Mouse (Mus musculus): ENCODE data around the gene Zc3h7b. TPM values are rescaled to one million over a fixed set of nuclear protein-coding genes. Genes with fewer than 3 reads are reported as not detected.

Zc3h7b gene
- total and polyA plus RNA-seq, 3 experiments, result 18.2 to 108 (median 41.5) TPM

DNA sequence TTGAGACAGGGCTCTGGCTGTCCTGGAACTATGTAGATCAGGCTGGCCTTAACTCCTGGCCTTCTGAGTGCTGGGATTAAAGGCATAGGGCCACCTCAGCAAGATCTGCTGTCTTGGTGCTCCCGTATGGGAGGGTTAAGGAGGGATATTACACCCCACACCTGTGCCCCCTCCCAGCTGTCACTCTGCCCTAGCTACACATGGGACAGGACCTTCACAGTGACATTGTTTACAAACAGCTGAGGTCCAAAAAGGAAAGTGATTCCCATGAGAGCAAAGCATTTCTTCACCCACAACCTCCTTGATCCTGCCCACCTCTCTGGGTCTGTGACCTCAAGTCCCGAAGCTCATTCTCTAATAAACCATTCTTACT lies 84.3 kb downstream of the Zc3h7b start:
- no peak for DNase-seq (ENCODE audit: low read depth, low spot score)
- H3K27ac ChIP-seq (ENCODE audit: control insufficient read depth, low read depth, low read length), result no peak overlapping the region
- H3K4me3 ChIP-seq (ENCODE audit: control insufficient read depth in 1 of 2, insufficient read depth in 1 of 2, low read depth in 2 of 2, low read length in 2 of 2), result no peak overlapping the region

DNA sequence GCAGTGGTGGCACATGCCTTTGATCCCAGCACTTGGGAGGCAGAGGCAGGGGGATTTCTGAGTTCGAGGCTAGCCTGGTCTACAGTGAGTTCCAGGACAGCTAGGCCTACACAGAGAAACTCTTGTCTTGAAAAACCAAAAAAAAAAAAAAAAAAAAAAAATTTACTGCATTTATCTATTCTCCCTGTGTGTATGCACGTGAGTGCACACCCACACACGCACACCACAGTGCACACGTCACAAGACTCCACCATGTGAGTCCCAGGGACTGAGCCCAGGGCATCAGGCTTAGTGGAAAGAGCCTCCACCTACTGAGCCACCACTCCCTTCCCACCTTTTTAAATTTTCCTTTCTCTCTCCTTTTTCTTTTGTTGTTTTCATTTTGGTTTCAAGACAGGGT lies 85.7 kb downstream of the Zc3h7b start:
- H3K9me3 ChIP-seq (replicated peaks; ENCODE audit: insufficient read depth, low read length), result no peaks in the 10 kb centered on the region
- no peak overlapping the region for H3K4me3 ChIP-seq (ENCODE audit: control insufficient read depth in 1 of 2, insufficient read depth in 1 of 2, low read depth in 2 of 2, low read length in 2 of 2)
- H3K36me3 ChIP-seq (ENCODE audit: control insufficient read depth in 1 of 2, insufficient read depth in 2 of 2, low read length in 2 of 2), result no peaks in the 10 kb centered on the region; a peak in 1 of 4 replicates
- H3K27me3 ChIP-seq (ENCODE audit: control insufficient read depth in 1 of 2, insufficient read depth in 2 of 2, low read length in 2 of 2), result no peaks in the 10 kb centered on the region
- peak; percentile 72 for TF ChIP-seq ZNF384 (IDR thresholded peaks at IDR 0.05; ENCODE audit: low read depth, low read length)
- TF ChIP-seq BHLHE40 (IDR thresholded peaks at IDR 0.05; ENCODE audit: borderline replicate concordance, low read depth, low read length), result peak; percentile 91
- TF ChIP-seq SIN3A (IDR thresholded peaks at IDR 0.05; ENCODE audit: low read length), result no peak
- no peak for TF ChIP-seq GABPA (IDR thresholded peaks at IDR 0.05; ENCODE audit: low read depth, low read length)
- TF ChIP-seq NELFE (IDR thresholded peaks at IDR 0.05; ENCODE audit: low read depth, low read length), result no peak
- no peak for TF ChIP-seq NRF1 (IDR thresholded peaks at IDR 0.05; ENCODE audit: insufficient read depth, low read depth, low read length, poor library complexity, severe bottlenecking)
- no peak for TF ChIP-seq TCF12 (IDR thresholded peaks at IDR 0.05; ENCODE audit: low read depth, low read length)
- TF ChIP-seq USF2 (IDR thresholded peaks at IDR 0.05; ENCODE audit: borderline replicate concordance in 1 of 2, insufficient read depth in 1 of 2, low read depth in 1 of 2, low read length in 2 of 2), result no peak
- TF ChIP-seq MXI1 (IDR thresholded peaks at IDR 0.05; ENCODE audit: low read depth, low read length), result no peak
- no peak for TF ChIP-seq HCFC1 (IDR thresholded peaks at IDR 0.05; ENCODE audit: low read depth, low read length)
- no peak for TF ChIP-seq TBP (IDR thresholded peaks at IDR 0.05; ENCODE audit: low read depth, low read length)
- no peak for TF ChIP-seq MYC (IDR thresholded peaks at IDR 0.05; ENCODE audit: low read depth, low read length)
- no peak for TF ChIP-seq ETS1 (IDR thresholded peaks at IDR 0.05; ENCODE audit: low read depth, low read length)
- H3K4me1 ChIP-seq (ENCODE audit: control insufficient read depth in 1 of 2, insufficient read depth in 2 of 2, low read length in 2 of 2), result peaks cover 1 to 18% of the 10 kb centered on the region in 2 experiments; a peak in 3 of 4 replicates
- no peak overlapping the region for H3K9ac ChIP-seq (ENCODE audit: control insufficient read depth, low read depth, low read length, poor library complexity, severe bottlenecking)
- no peak for DNase-seq (ENCODE audit: low read depth, low spot score)
- no peaks in the 10 kb centered on the region for H3K79me2 ChIP-seq (ENCODE audit: control insufficient read depth, insufficient read depth, low read length, poor library complexity)
- H3K27ac ChIP-seq (ENCODE audit: control insufficient read depth, low read depth, low read length), result no peak overlapping the region

More for the DNA sequence above, 84.3 kb downstream of the Zc3h7b start:
- Histone ChIP-seq H3K9ac (ENCODE audit: control insufficient read depth, low read depth, low read length, poor library complexity, severe bottlenecking) (no peak overlapping the region), H3K4me1 (ENCODE audit: control insufficient read depth in 1 of 2, insufficient read depth in 2 of 2, low read length in 2 of 2) (peaks cover 0 to 12% of the 10 kb centered on the region in 2 experiments; a peak in 3 of 4 replicates), H3K9me3 (replicated peaks; ENCODE audit: insufficient read depth, low read length) (no peaks in the 10 kb centered on the region), H3K36me3 (ENCODE audit: control insufficient read depth in 1 of 2, insufficient read depth in 2 of 2, low read length in 2 of 2) (no peaks in the 10 kb centered on the region; a peak in 1 of 4 replicates), H3K27me3 (ENCODE audit: control insufficient read depth in 1 of 2, insufficient read depth in 2 of 2, low read length in 2 of 2) (no peaks in the 10 kb centered on the region), H3K79me2 (ENCODE audit: control insufficient read depth, insufficient read depth, low read length, poor library complexity) (no peaks in the 10 kb centered on the region)
- no peak for TF ChIP-seq MEF2A (IDR thresholded peaks at IDR 0.05; ENCODE audit: extremely low read depth, insufficient replicate concordance, low read depth, low read length, poor library complexity, severe bottlenecking)
- no peak for TF ChIP-seq E2F4 (IDR thresholded peaks at IDR 0.05; ENCODE audit: borderline replicate concordance, low read depth, low read length)
- TF ChIP-seq EP300 (IDR thresholded peaks at IDR 0.05; ENCODE audit: low read depth in 1 of 2, low read length in 2 of 2), result no peak
- TF ChIP-seq MYC (IDR thresholded peaks at IDR 0.05; ENCODE audit: low read depth, low read length), result no peak
- no peak for TF ChIP-seq GABPA (IDR thresholded peaks at IDR 0.05; ENCODE audit: low read depth, low read length)
- TF ChIP-seq MXI1 (IDR thresholded peaks at IDR 0.05; ENCODE audit: low read depth, low read length), result no peak
- no peak for TF ChIP-seq ETS1 (IDR thresholded peaks at IDR 0.05; ENCODE audit: low read depth, low read length)
- no peak for TF ChIP-seq MAFK (IDR thresholded peaks at IDR 0.05; ENCODE audit: borderline replicate concordance, low read depth, low read length)
- TF ChIP-seq ZMIZ1 (IDR thresholded peaks at IDR 0.05; ENCODE audit: low read depth, low read length), result no peak
- TF ChIP-seq SMC3 (IDR thresholded peaks at IDR 0.05; ENCODE audit: low read depth, low read length), result no peak
- no peak for TF ChIP-seq GATA1 (IDR thresholded peaks at IDR 0.05; ENCODE audit: low read depth, low read length)
